Mouse (Mus musculus): Measurements from ENCODE around the gene Esyt2.
A peak's percentile ranks its signal among the peaks of the same experiment; 100 is the strongest.
"Not testable (repeated sequence)": the region's sequence is repeated elsewhere in the genome, so short reads cannot be mapped to it uniquely, and the experiment has no call there.

Gene Esyt2

GRCm38 (mm10) chr12:116280653-116281364 is at the start of gene Esyt2:
TSS of gene Esyt2 (plus strand) at chr12:116281196.
- DNase-seq (ENCODE audit: low spot score), result peak; percentile 98

GRCm38 (mm10) chr12:116231612-116232011 is 49.4 kb upstream of the Esyt2 start:
- peak; percentile 97 for DNase-seq (ENCODE audit: low spot score)

- DNase-seq (ENCODE audit: low spot score), result peak; percentile 31
Measured at GRCm38 (mm10) chr12:116232061-116232460, 48.9 kb upstream of the Esyt2 start.

GRCm38 (mm10) chr12:116235356-116235755 is 45.6 kb upstream of the Esyt2 start:
- DNase-seq (ENCODE audit: low spot score), result no peak

- no peak for DNase-seq (ENCODE audit: low spot score)
Measured at GRCm38 (mm10) chr12:116236658-116237057, 44.3 kb upstream of the Esyt2 start.

GRCm38 (mm10) chr12:116238370-116238769 is 42.6 kb upstream of the Esyt2 start:
- no peak for DNase-seq (ENCODE audit: low spot score)

- no peak for DNase-seq (ENCODE audit: low spot score)
Measured at GRCm38 (mm10) chr12:116238803-116239202, 42.2 kb upstream of the Esyt2 start.

GRCm38 (mm10) chr12:116244601-116245000 is 36.4 kb upstream of the Esyt2 start:
- DNase-seq (ENCODE audit: low spot score), result no peak

GRCm38 (mm10) chr12:116254652-116255051 is 26.3 kb upstream of the Esyt2 start:
- no peak for DNase-seq (ENCODE audit: low spot score)

GRCm38 (mm10) chr12:116255636-116256035 is 25.4 kb upstream of the Esyt2 start:
- no peak for DNase-seq (ENCODE audit: low spot score)

GRCm38 (mm10) chr12:116258321-116258720 is 22.7 kb upstream of the Esyt2 start:
- DNase-seq (ENCODE audit: low spot score), result no peak

- peak; percentile 84 for DNase-seq (ENCODE audit: low spot score)
Measured at GRCm38 (mm10) chr12:116262555-116263341, 18.2 kb upstream of the Esyt2 start, which contains the start of gene Wdr60. TSS of gene Wdr60 (minus strand) at chr12:116263022.

GRCm38 (mm10) chr12:116264756-116265155 is 16.2 kb upstream of the Esyt2 start:
- no peak for DNase-seq (ENCODE audit: low spot score)

- no peak for DNase-seq (ENCODE audit: low spot score)
Measured at GRCm38 (mm10) chr12:116265275-116265674, 15.7 kb upstream of the Esyt2 start.

- DNase-seq (ENCODE audit: low spot score), result peak; percentile 49
Measured at GRCm38 (mm10) chr12:116269450-116269849, 11.5 kb upstream of the Esyt2 start.

- DNase-seq (ENCODE audit: low spot score), result peak; percentile 56
Measured at GRCm38 (mm10) chr12:116270538-116270937, 10.5 kb upstream of the Esyt2 start.

GRCm38 (mm10) chr12:116271071-116271470 is 9.9 kb upstream of the Esyt2 start:
- DNase-seq (ENCODE audit: low spot score), result no peak

- DNase-seq (ENCODE audit: low spot score), result no peak
Measured at GRCm38 (mm10) chr12:116273733-116274132, 7.3 kb upstream of the Esyt2 start.

- not testable (repeated sequence) for DNase-seq (ENCODE audit: low spot score)
Measured at GRCm38 (mm10) chr12:116275086-116275485, 5.9 kb upstream of the Esyt2 start, which contains the start of gene Gm11027. TSS of gene Gm11027 (plus strand) at chr12:116275386.

GRCm38 (mm10) chr12:116275631-116276030 is 5.4 kb upstream of the Esyt2 start:
- DNase-seq (ENCODE audit: low spot score), result no peak

GRCm38 (mm10) chr12:116276961-116277360 is 4.0 kb upstream of the Esyt2 start:
- DNase-seq (ENCODE audit: low spot score), result no peak

- peak; percentile 80 for DNase-seq (ENCODE audit: low spot score)
Measured at GRCm38 (mm10) chr12:116278541-116278940, 2.5 kb upstream of the Esyt2 start.

GRCm38 (mm10) chr12:116279181-116279580 is 1.8 kb upstream of the Esyt2 start:
- DNase-seq (ENCODE audit: low spot score), result peak; percentile 31

Data from adipocyte (in vitro differentiated cells).